Mouse (Mus musculus): ENCODE measurements around the gene Map3k6.

- TF ChIP-seq GATA1 (IDR thresholded peaks at IDR 0.05; ENCODE audit: borderline replicate concordance, low read length) (no peak), FLI1 (IDR thresholded peaks at IDR 0.05; ENCODE audit: low read length) (no peak)
These were observed 29.7 kb upstream of the Map3k6 start for GRCm38 (mm10) chr4:133210788-133211390.
